In the genomic region with DNA sequence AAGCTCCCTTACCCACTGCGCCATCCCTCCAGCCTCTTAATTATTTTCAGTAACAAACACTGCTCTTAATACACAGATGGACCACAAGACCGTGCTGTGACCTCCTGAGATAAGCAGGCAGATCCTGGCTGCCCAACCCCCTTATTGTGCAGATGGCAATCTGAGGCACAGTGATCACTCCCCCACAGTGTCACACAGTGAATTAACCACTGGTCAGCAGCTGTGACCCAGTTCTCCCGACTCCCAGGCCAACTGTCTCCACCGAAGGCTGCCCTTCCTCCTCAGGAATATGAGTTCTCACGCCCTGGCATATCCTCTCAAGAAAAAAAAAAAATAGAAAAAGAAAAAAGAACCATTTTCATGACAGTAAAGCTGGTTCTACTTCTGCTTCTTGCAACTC, we compare ENCODE assay signal across 9 mouse cellular contexts. TPM values are rescaled to one million over a fixed set of nuclear protein-coding genes. Genes with fewer than 3 reads are reported as not detected.
DNase-seq lines count a peak whose midpoint lies in the region; ATAC-seq lines count a peak whose summit lies in the region.
"Had no signal": no experiment of that assay in that cellular context is flagged by ENCODE, and none has a peak within 500 bp of the region (broad histone marks: within the 10 kb centered on the region; RNA-seq: fewer than 3 reads in every experiment).

No protein-coding gene starts in this region.

- no peak overlapping the region for H3K4me3 ChIP-seq in hindbrain, embryonic 14.5 days (replicated peaks; ENCODE audit: low read length)

- no peak for ATAC-seq in hindbrain, embryonic 14.5 days (ENCODE audit: low FRiP score)

- H3K4me1 ChIP-seq in hindbrain, embryonic 14.5 days (replicated peaks; ENCODE audit: control insufficient read depth, insufficient read depth, low read length): no peaks in the 10 kb centered on the region

- no peak overlapping the region for H3K4me2 ChIP-seq in hindbrain, embryonic 14.5 days (replicated peaks)

- H3K9ac ChIP-seq in hindbrain, embryonic 14.5 days: no peak overlapping the region

- 43% methylated on average over 5 of the region's 5 CpGs for WGBS in hindbrain, embryonic 14.5 days

- H3K27ac ChIP-seq in hindbrain, embryonic 14.5 days: peak overlapping the region; percentile 12; the same call in 1 of the 2 replicates

- no peaks in the 10 kb centered on the region for H3K27me3 ChIP-seq in hindbrain, embryonic 14.5 days (ENCODE audit: control insufficient read depth, insufficient read depth, low read length)

- H3K9me3 ChIP-seq in hindbrain, embryonic 14.5 days (ENCODE audit: control insufficient read depth, low read length): no peaks in the 10 kb centered on the region

- no peaks in the 10 kb centered on the region for H3K36me3 ChIP-seq in hindbrain, embryonic 14.5 days (replicated peaks; ENCODE audit: control insufficient read depth, insufficient read depth)

- peak; percentile 66 for DNase-seq in left cerebral cortex, postnatal 4 days
- no peak for DNase-seq in left cerebral cortex, postnatal 14 days (ENCODE audit: low spot score in 2 of 2)
- peak; percentile 69 to 80 for DNase-seq in cerebellum, postnatal 25 days
- DNase-seq in hindbrain, embryonic 14.5 days (ENCODE audit: low spot score): no peak
- DNase-seq in lung, postnatal 10 days: peak; percentile 66
- DNase-seq in thymus, postnatal 25 days: no peak
- DNase-seq in urinary bladder, postnatal 25 days (ENCODE audit: low spot score): no peak
- no peak for DNase-seq in spleen, adult 12 weeks (ENCODE audit: low spot score)

- intact Hi-C loops in left cerebral cortex, postnatal 4 days (cut with DNase I): no loop called here
- intact Hi-C loops in left cerebral cortex, postnatal 14 days (cut with DNase I): no loop called here

RNA-seq across cellular contexts. Expression of a gene that starts 14.5 kb away (rescaled TPM):
- 1 to 10 TPM; 5.1 to 6.0 TPM for total RNA-seq in left cerebral cortex, postnatal 4 days (2021)
- total RNA-seq in left cerebral cortex, postnatal 14 days (2021): 1 to 10 TPM; 8.4 to 8.7 TPM
- 14.5 and 14.6 TPM in 2 replicates for polyA plus RNA-seq in hindbrain, embryonic 14.5 days (2014; fragmentation: Nextera tagmentation; extraction: Ambion mirVana)

RNA-seq across cellular contexts. Expression of a gene that starts 35.6 kb away (rescaled TPM):
- not detected for total RNA-seq in left cerebral cortex, postnatal 4 days (2021)
- under 1 TPM; 0.15 to 0.19 TPM for total RNA-seq in left cerebral cortex, postnatal 14 days (2021)
- polyA plus RNA-seq in hindbrain, embryonic 14.5 days (2014; fragmentation: Nextera tagmentation; extraction: Ambion mirVana): 0.12 and 0.19 TPM in 2 replicates
- total RNA-seq: hematopoietic stem cell, adult 5-6 weeks had no signal

Comparison
In these comparisons a context has a peak if more than half of its experiments do, and no peak if none do; other contexts are left out.
1. DNase-seq: peak in left cerebral cortex, postnatal 4 days (single experiment), cerebellum, postnatal 25 days (2 of 2) and lung, postnatal 10 days (single experiment); none in left cerebral cortex, postnatal 14 days (0 of 2), hindbrain, embryonic 14.5 days (single experiment), thymus, postnatal 25 days (single experiment), urinary bladder, postnatal 25 days (single experiment) and spleen, adult 12 weeks (single experiment).